In the genomic region with DNA sequence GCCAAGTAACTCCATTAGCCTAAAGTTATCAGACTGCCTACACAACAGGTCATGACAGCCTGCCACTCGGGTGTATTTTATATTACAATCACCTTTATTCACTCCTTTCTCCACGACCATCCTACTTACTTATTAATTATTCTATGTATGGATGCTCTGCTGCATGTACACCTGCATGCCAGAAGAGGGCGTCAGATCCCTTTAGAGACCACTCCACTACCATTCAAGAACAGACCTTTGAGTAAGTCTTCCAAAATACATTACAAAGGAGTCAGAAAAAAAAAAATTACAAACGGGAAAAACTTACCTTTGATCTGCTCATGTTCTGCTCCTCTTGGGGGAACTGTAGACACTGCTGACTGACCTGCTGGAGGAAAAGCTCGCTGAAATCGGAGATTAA, we compare ENCODE assay signal across 10 mouse cellular contexts. TPM values are rescaled to one million over a fixed set of nuclear protein-coding genes. Genes with fewer than 3 reads are reported as not detected.
A peak's percentile ranks its signal among the peaks of the same experiment; 100 is the strongest.
DNase-seq lines count a peak whose midpoint lies in the region; ATAC-seq lines count a peak whose summit lies in the region.
"Had no signal": no experiment of that assay in that cellular context is flagged by ENCODE, and none has a peak within 500 bp of the region (broad histone marks: within the 10 kb centered on the region; RNA-seq: fewer than 3 reads in every experiment).

No protein-coding gene starts in this region.

- peak overlapping the region; percentile 84 for H3K4me2 ChIP-seq in lung, embryonic 16.5 days (ENCODE audit: low read depth, low read length)
- no peak overlapping the region for H3K4me2 ChIP-seq in hindbrain, embryonic 11.5 days (replicated peaks; ENCODE audit: low read depth, low read length)

- peaks cover 38% of the 10 kb centered on the region for H3K36me3 ChIP-seq in lung, embryonic 16.5 days (ENCODE audit: control insufficient read depth, insufficient read depth, low read length)
- H3K36me3 ChIP-seq in hindbrain, embryonic 11.5 days (ENCODE audit: control insufficient read depth, insufficient read depth, low read length) = peaks cover 15% of the 10 kb centered on the region
- H3K36me3 ChIP-seq in midbrain, embryonic 10.5 days = peaks cover 45% of the 10 kb centered on the region

- H3K4me1 ChIP-seq in lung, embryonic 16.5 days (replicated peaks; ENCODE audit: control insufficient read depth, insufficient read depth, low read length) = peaks cover 12% of the 10 kb centered on the region
- H3K4me1 ChIP-seq in hindbrain, embryonic 11.5 days (replicated peaks; ENCODE audit: control insufficient read depth, insufficient read depth, low read length) = no peaks in the 10 kb centered on the region
- peaks cover 21% of the 10 kb centered on the region for H3K4me1 ChIP-seq in midbrain, embryonic 10.5 days

- no peak overlapping the region for H3K9ac ChIP-seq in lung, embryonic 16.5 days (ENCODE audit: low read length)
- no peak overlapping the region for H3K9ac ChIP-seq in hindbrain, embryonic 11.5 days (ENCODE audit: low read depth, low read length)

- H3K9me3 ChIP-seq in lung, embryonic 16.5 days (ENCODE audit: control insufficient read depth, low read length) = no peaks in the 10 kb centered on the region
- H3K9me3 ChIP-seq in hindbrain, embryonic 11.5 days (ENCODE audit: control insufficient read depth, low read length) = no peaks in the 10 kb centered on the region
- H3K9me3 ChIP-seq in midbrain, embryonic 10.5 days (replicated peaks) = peaks cover 8% of the 10 kb centered on the region

- ATAC-seq in CD4-positive, CD25-positive, alpha-beta regulatory T cell, adult 4 months = no peak
- ATAC-seq in lung, embryonic 16.5 days (ENCODE audit: low read depth) = no peak
- ATAC-seq in hindbrain, embryonic 11.5 days (ENCODE audit: low FRiP score) = no peak

- 30% methylated on average over 6 of the region's 6 CpGs for WGBS in lung, embryonic 16.5 days
- 39% methylated on average over 6 of the region's 6 CpGs for WGBS in hindbrain, embryonic 11.5 days
- WGBS in midbrain, embryonic 10.5 days = 45% methylated on average over 6 of the region's 6 CpGs

- H3K27ac ChIP-seq in lung, embryonic 16.5 days (ENCODE audit: low read length) = no peak overlapping the region
- H3K27ac ChIP-seq in hindbrain, embryonic 11.5 days (ENCODE audit: low read depth, low read length) = no peak overlapping the region
- H3K27ac ChIP-seq in midbrain, embryonic 10.5 days (replicated peaks) = no peak overlapping the region

- H3K27me3 ChIP-seq in lung, embryonic 16.5 days (ENCODE audit: control insufficient read depth, insufficient read depth, low read depth, low read length) = no peaks in the 10 kb centered on the region
- no peaks in the 10 kb centered on the region for H3K27me3 ChIP-seq in hindbrain, embryonic 11.5 days (ENCODE audit: control insufficient read depth, insufficient read depth, low read length)
- no peaks in the 10 kb centered on the region for H3K27me3 ChIP-seq in midbrain, embryonic 10.5 days (ENCODE audit: low read depth, poor library complexity, severe bottlenecking)

- H3K4me3 ChIP-seq in lung, embryonic 16.5 days (ENCODE audit: low read length) = peak overlapping the region; percentile 75; the same call in 1 of the 2 replicates
- H3K4me3 ChIP-seq in hindbrain, embryonic 11.5 days (ENCODE audit: low read depth, low read length) = no peak overlapping the region
- H3K4me3 ChIP-seq in midbrain, embryonic 10.5 days = peak overlapping the region; percentile 79

- peak; percentile 47 for DNase-seq in CD4-positive, CD25-positive, alpha-beta regulatory T cell, adult 2 months (ENCODE audit: low read depth, low spot score)
- no peak for DNase-seq in lung, postnatal 14 days
- peak; percentile 31 for DNase-seq in hindbrain, embryonic 11.5 days (ENCODE audit: low spot score)
- peak; percentile 17 for DNase-seq in midbrain, embryonic 10.5 days (ENCODE audit: low spot score)
- no peak for DNase-seq in urinary bladder, postnatal 4 days (ENCODE audit: low spot score in 2 of 2)
- DNase-seq in ovary, postnatal 36 days (ENCODE audit: low spot score) = no peak

RNA-seq across cellular contexts. Expression of gene Rbak, which starts 1.4 kb away (rescaled TPM):
- 10 to 100 TPM in 1 of 2 experiments, 1 to 10 TPM in 1; 6.1 to 11.1 TPM for polyA plus RNA-seq in CD4-positive, CD25-positive, alpha-beta regulatory T cell, adult 4 months (2017; shearing (Covaris generic))
- 11.7 and 12.7 TPM in 2 replicates for polyA plus RNA-seq in lung, embryonic 16.5 days (2015; fragmentation: Nextera tagmentation; extraction: Ambion mirVana)
- polyA plus RNA-seq in hindbrain, embryonic 11.5 days (2014; fragmentation: Nextera tagmentation; extraction: Ambion mirVana) = 12.7 and 17.0 TPM in 2 replicates
- 13.4 and 15.6 TPM in 2 replicates for polyA plus RNA-seq in midbrain, embryonic 10.5 days (2016; fragmentation: Nextera tagmentation; extraction: Ambion mirVana)

RNA-seq across cellular contexts. Expression of gene Spdye4b, which starts 1.6 kb away (rescaled TPM):
- not detected for polyA plus RNA-seq in CD4-positive, CD25-positive, alpha-beta regulatory T cell, adult 4 months (2017; shearing (Covaris generic))
- 0.11 TPM in 1 of 2 replicates, not detected in the other for polyA plus RNA-seq in lung, embryonic 16.5 days (2015; fragmentation: Nextera tagmentation; extraction: Ambion mirVana)
- not detected in 2 replicates for polyA plus RNA-seq in hindbrain, embryonic 11.5 days (2014; fragmentation: Nextera tagmentation; extraction: Ambion mirVana)
- not detected in 2 replicates for polyA plus RNA-seq in midbrain, embryonic 10.5 days (2016; fragmentation: Nextera tagmentation; extraction: Ambion mirVana)
- polyA plus RNA-seq: C2C12; liver, adult 2 months had no signal

RNA-seq across cellular contexts. Expression of gene Olfr718-ps1, which starts 31.8 kb away (rescaled TPM):
- polyA plus RNA-seq in CD4-positive, CD25-positive, alpha-beta regulatory T cell, adult 4 months (2017; shearing (Covaris generic)) = under 1 TPM in 1 of 2 experiments, not detected in 1; 0.11 TPM
- polyA plus RNA-seq in lung, embryonic 16.5 days (2015; fragmentation: Nextera tagmentation; extraction: Ambion mirVana) = not detected in 2 replicates
- polyA plus RNA-seq in hindbrain, embryonic 11.5 days (2014; fragmentation: Nextera tagmentation; extraction: Ambion mirVana) = not detected in 2 replicates
- polyA plus RNA-seq in midbrain, embryonic 10.5 days (2016; fragmentation: Nextera tagmentation; extraction: Ambion mirVana) = 0.04 TPM in 1 of 2 replicates, not detected in the other
- polyA plus RNA-seq: C2C12; liver, adult 2 months had no signal

RNA-seq across cellular contexts. Expression of gene Spdye4a, which starts 47.5 kb away (rescaled TPM):
- polyA plus RNA-seq in CD4-positive, CD25-positive, alpha-beta regulatory T cell, adult 4 months (2017; shearing (Covaris generic)) = not detected
- polyA plus RNA-seq in lung, embryonic 16.5 days (2015; fragmentation: Nextera tagmentation; extraction: Ambion mirVana) = not detected in 2 replicates
- polyA plus RNA-seq in hindbrain, embryonic 11.5 days (2014; fragmentation: Nextera tagmentation; extraction: Ambion mirVana) = not detected in 2 replicates
- polyA plus RNA-seq in midbrain, embryonic 10.5 days (2016; fragmentation: Nextera tagmentation; extraction: Ambion mirVana) = not detected in 2 replicates
- polyA plus RNA-seq: C2C12; liver, adult 2 months had no signal

RNA-seq across cellular contexts. Expression of gene Zfp12, which starts 55.8 kb away (rescaled TPM):
- 1 to 10 TPM; 3.6 to 4.6 TPM for polyA plus RNA-seq in CD4-positive, CD25-positive, alpha-beta regulatory T cell, adult 4 months (2017; shearing (Covaris generic))
- 13.0 and 13.9 TPM in 2 replicates for polyA plus RNA-seq in lung, embryonic 16.5 days (2015; fragmentation: Nextera tagmentation; extraction: Ambion mirVana)
- polyA plus RNA-seq in hindbrain, embryonic 11.5 days (2014; fragmentation: Nextera tagmentation; extraction: Ambion mirVana) = 20.3 and 24.3 TPM in 2 replicates
- polyA plus RNA-seq in midbrain, embryonic 10.5 days (2016; fragmentation: Nextera tagmentation; extraction: Ambion mirVana) = 20.8 and 21.3 TPM in 2 replicates

Comparison
In these comparisons a context has a peak if more than half of its experiments do, and no peak if none do; other contexts are left out.
1. DNase-seq: peak in CD4-positive, CD25-positive, alpha-beta regulatory T cell, adult 2 months (single experiment), hindbrain, embryonic 11.5 days (single experiment) and midbrain, embryonic 10.5 days (single experiment); none in lung, postnatal 14 days (single experiment), urinary bladder, postnatal 4 days (0 of 2) and ovary, postnatal 36 days (single experiment).